Mouse (Mus musculus) splenic B cell, adult 2 months (primary cell): ENCODE data around the gene Ankrd33b.

Experiments
- DNase-seq: peaks from one replicate; pipeline ENCODE4 v3.0.0-alpha.2; 2011; ENCODE audit warnings: low read depth, low spot score
- H3K27me3 ChIP-seq: 2 replicates; pipeline ENCODE4 v1.6.1; 2012; ENCODE audit warnings: mild to moderate bottlenecking, low read length, moderate library complexity, mixed read lengths; ENCODE audit not compliant: control insufficient read depth, poor library complexity, insufficient read depth, severe bottlenecking
- H3K36me3 ChIP-seq: 2 replicates; pipeline ENCODE4 v1.6.1; 2012; ENCODE audit warnings: mild to moderate bottlenecking, low read length, moderate library complexity, mixed read lengths; ENCODE audit not compliant: control insufficient read depth, poor library complexity, insufficient read depth, severe bottlenecking

Ankrd33b gene

DNA sequence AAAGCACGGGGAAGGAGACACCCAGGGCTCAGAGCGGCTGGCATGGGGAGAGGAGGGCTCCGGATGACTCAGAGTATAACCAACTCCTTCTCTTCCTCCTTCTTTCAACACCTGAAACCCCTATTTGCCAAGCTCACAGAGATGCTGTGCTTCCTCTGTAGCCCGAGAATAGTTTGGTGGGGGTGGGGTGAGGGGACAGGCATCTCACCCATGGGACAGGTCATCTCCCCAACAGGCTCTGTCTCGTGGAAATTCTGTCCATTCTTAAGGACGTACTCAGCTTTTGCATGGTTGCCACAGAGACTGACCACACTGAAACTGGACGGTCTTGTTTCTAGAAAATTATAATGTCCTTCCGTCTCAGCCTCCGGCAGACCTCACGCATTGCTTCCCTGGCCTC lies 106.4 kb downstream of the Ankrd33b start:
- no peak for DNase-seq
- Histone ChIP-seq H3K27me3 (no peaks in the 10 kb centered on the region), H3K36me3 (no peaks in the 10 kb centered on the region)

- Histone ChIP-seq H3K27me3 (no peaks in the 10 kb centered on the region), H3K36me3 (no peaks in the 10 kb centered on the region)
- DNase-seq, result no peak
Observed at GRCm38 (mm10) chr15:31258693-31259439, 108.7 kb downstream of the Ankrd33b start.

- no peak for DNase-seq
- Histone ChIP-seq H3K27me3 (no peaks in the 10 kb centered on the region), H3K36me3 (no peaks in the 10 kb centered on the region)
Observed at GRCm38 (mm10) chr15:31258029-31258692, 109.4 kb downstream of the Ankrd33b start.

DNA sequence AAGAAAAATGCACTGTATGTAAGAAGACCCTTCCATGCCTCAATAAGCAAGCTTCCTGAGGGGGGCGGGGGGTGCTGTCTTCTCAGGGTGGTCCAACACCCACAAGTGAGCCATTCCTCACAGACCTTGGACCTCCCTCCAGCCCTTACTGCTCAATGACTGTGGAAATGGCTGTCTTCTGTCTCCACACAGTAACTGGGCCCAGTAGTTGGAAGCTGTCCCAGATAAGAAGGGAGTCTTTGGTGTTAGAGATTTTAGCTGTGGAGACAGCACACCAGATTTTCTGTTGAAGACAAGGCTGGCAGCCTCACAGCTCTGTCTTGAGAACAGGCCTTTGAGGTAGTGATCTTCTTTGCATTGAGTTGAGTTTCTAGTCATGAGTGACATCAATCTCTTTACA lies 110.2 kb downstream of the Ankrd33b start:
- DNase-seq, result no peak
- no peaks in the 10 kb centered on the region for H3K27me3 ChIP-seq
- H3K36me3 ChIP-seq, result no peaks in the 10 kb centered on the region

GRCm38 (mm10) chr15:31255762-31256161 lies 111.8 kb downstream of the Ankrd33b start:
- no peaks in the 10 kb centered on the region for H3K27me3 ChIP-seq
- no peaks in the 10 kb centered on the region for H3K36me3 ChIP-seq
- DNase-seq, result no peak

DNA sequence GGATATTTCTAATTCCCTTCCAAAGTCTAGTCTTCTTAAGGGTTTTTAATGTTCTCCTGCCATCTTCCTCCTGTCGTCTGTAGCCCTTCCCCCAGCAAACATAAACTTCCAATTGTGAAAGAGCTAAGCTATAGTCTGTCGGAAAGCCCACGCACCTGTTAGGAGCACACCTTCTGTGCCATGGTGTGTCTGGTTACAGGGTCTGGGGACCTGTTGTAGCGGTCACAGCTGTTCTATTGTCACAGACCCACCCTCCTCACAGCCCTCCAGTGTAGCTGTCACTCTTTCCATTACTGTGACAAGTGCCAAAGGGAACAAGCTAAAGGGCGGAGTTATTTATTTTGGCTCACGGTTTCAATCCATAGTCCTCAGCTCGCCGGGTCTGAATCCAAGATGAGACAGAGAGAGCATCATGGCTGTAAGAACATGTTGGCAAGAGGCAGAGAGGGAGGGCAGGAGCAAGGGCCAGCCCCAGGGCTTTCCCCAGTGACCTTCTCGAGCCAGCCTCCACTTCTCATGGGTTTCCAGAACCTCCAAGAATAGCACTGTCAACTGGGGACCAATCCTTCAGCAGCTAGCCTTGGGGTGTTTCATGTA lies 112.5 kb downstream of the Ankrd33b start:
- DNase-seq, result no peak
- no peaks in the 10 kb centered on the region for H3K36me3 ChIP-seq
- H3K27me3 ChIP-seq, result no peaks in the 10 kb centered on the region

DNA sequence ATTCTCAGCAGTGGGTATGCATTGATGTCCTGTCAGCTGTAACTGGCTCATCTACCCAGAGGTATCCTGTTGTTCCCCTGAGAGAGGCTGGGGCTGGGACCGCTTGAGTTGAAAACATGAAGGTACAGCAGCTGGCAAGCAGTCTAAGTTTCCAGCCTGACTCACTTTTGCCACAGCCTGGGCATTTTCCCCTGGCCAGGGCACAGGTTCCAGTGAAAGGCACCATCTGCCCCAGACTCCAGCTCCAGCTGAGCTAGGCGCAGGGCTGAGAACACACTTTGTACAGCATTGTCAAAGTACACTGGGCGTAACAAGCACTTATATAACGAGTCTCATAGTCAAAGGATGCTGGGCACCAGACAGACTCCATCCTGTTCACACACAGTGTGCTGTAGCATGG lies 113.6 kb downstream of the Ankrd33b start:
- Histone ChIP-seq H3K36me3 (no peaks in the 10 kb centered on the region), H3K27me3 (no peaks in the 10 kb centered on the region)
- DNase-seq, result no peak

GRCm38 (mm10) chr15:31253380-31253779 lies 114.1 kb downstream of the Ankrd33b start:
- DNase-seq, result no peak
- H3K27me3 ChIP-seq, result no peaks in the 10 kb centered on the region
- no peaks in the 10 kb centered on the region for H3K36me3 ChIP-seq

- Histone ChIP-seq H3K36me3 (no peaks in the 10 kb centered on the region), H3K27me3 (no peaks in the 10 kb centered on the region)
- DNase-seq, result no peak
Observed at GRCm38 (mm10) chr15:31252590-31253311, 114.8 kb downstream of the Ankrd33b start.

- H3K27me3 ChIP-seq, result no peaks in the 10 kb centered on the region
- DNase-seq, result no peak
Observed at GRCm38 (mm10) chr15:31251189-31251588, 116.3 kb downstream of the Ankrd33b start.

DNA sequence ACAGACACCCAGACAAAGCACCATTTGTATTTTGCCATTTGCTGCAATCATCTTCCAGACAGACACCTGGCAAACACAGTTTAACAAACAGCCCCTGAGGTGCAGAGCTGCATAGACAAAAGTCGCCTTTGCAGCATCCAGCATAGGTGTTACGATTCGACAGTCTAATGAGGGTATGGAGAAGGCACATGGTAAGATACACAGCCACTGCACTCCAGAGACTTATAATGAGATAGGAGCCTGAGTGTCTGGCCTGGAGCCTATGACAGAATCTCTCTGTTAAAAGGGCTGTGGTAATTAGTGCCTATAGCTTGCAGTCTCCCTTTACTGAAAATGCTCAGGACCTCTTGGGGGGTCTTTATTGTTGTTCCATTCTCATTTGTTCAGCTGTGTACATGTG lies 116.8 kb downstream of the Ankrd33b start:
- no peaks in the 10 kb centered on the region for H3K27me3 ChIP-seq
- H3K36me3 ChIP-seq, result no peaks in the 10 kb centered on the region
- no peak for DNase-seq

More at GRCm38 (mm10) chr15:31251189-31251588, 116.3 kb downstream of the Ankrd33b start:
- H3K36me3 ChIP-seq, result no peaks in the 10 kb centered on the region

GRCm38 (mm10) chr15:31250027-31250426 lies 117.5 kb downstream of the Ankrd33b start:
- H3K27me3 ChIP-seq, result no peaks in the 10 kb centered on the region
- no peaks in the 10 kb centered on the region for H3K36me3 ChIP-seq
- DNase-seq, result no peak

DNA sequence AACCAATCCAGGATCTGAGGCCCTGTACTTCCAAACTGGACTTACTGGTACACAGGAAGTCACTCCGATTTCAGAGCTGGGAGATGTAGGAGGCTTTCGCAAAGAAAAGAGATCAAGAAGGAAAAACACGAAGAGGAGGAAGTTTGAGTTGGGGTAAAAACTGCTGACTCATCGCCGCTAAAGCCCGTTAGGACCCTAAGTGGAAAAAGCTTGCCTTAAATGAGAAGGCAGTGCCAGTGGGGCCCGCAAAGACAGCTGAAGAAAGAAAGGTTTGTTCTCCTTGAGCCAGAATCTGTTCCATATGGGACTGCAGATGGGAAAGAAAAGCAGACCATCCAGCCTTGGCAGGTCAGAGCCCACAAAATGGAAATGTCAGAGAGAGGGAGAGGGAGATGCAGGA lies 118.6 kb downstream of the Ankrd33b start:
- no peak for DNase-seq
- Histone ChIP-seq H3K27me3 (no peaks in the 10 kb centered on the region), H3K36me3 (no peaks in the 10 kb centered on the region)

- DNase-seq, result no peak
- Histone ChIP-seq H3K27me3 (no peaks in the 10 kb centered on the region), H3K36me3 (no peaks in the 10 kb centered on the region)
Observed at GRCm38 (mm10) chr15:31247035-31247434, 120.5 kb downstream of the Ankrd33b start.

GRCm38 (mm10) chr15:31245934-31246333 lies 121.6 kb downstream of the Ankrd33b start:
- no peak for DNase-seq
- Histone ChIP-seq H3K36me3 (no peaks in the 10 kb centered on the region), H3K27me3 (no peaks in the 10 kb centered on the region)
